Mouse (Mus musculus) ZHBTc4 (cell line): ENCODE measurements at regions not wholly inside any gene's neighbourhood (a gene's known extent, or its start where the extent isn't known, plus 50 kb on each side); places are given as distances from the start of the nearest gene placed in this dataset.

Experiments
- DNase-seq: peaks from one replicate; pipeline ENCODE4 v3.0.0-alpha.2; 2011; ENCODE audit warnings: low read depth, low spot score

GRCm38 (mm10) chr17:94424811-94425210 lies 325.0 kb downstream of the Mettl4 start:
- no peak for DNase-seq

- DNase-seq, result no peak
Measured at GRCm38 (mm10) chr17:94382993-94383392, 366.8 kb downstream of the Mettl4 start.

- no peak for DNase-seq
Measured at GRCm38 (mm10) chr17:94335688-94336087, 414.1 kb downstream of the Mettl4 start.

DNA sequence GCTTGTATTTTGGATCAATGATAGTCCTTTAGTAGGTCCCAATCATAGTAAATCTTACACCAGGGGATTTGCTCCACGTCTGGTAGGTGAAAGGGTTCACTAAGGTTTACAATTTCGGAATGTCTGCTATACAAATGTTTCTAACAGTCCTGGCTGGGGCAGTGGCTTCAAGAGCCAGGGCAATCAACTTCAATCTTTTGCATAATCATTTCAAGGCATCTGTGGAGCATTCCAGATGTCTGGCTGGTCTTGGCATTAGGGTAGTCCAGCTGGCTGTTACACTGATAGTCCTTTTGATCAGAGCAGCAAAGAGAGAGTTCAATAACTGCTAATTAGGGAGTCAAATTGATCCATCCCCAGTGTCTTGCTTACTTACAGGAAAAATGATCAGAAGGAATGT lies 423.6 kb downstream of the Mettl4 start:
- no peak for DNase-seq

GRCm38 (mm10) chr17:94291221-94291620 lies 458.6 kb downstream of the Mettl4 start:
- no peak for DNase-seq

DNA sequence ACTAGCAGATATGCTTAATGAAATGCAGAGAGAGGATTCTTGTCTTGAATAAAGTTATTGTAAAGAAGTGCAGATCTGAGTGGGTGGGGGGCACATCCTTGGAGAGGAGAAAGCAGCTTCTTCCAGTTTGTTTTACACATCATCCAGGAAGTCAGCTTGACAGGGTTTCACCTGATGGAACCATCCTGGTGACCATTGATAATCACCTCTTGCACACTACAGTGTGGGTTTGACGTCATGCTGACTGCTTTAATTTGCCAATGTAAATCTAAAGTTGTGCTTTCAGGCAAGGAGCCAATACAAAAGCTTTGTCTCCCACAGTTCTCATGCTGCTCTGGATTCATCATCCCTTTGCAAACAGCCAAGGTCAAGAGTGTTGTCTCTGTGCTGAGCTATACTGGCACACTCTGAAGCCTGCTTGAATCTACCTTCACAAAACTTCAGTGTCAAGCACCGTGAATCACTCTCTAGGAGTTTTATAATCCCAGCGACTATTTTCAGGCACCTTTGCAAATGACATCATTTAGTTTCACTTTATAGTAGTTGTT lies 462.1 kb downstream of the Mettl4 start:
- DNase-seq, result no peak

GRCm38 (mm10) chr17:94276851-94277250 lies 473.0 kb downstream of the Mettl4 start:
- no peak for DNase-seq

- DNase-seq, result peak; percentile 51
Measured at GRCm38 (mm10) chr17:94269756-94270155, 480.1 kb downstream of the Mettl4 start.

DNA sequence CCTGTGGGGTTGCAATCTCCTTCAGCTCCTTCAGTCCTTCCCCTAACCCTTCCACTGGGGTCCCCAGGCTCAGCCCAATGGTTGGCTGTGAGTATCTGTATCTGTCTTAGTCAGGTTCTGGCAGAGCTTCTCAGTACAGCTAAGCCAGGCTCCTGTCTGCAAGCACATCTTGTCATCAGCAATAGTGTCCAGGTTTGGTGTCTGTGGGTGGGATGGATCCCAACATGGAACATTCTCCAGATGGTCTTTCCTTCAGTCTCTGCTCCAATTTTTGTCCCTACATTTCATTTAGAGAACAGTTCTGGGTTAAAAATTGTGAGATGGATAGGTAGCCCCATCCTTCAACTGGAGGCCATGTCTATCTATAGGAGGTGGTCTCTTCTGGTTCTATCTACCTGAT lies 494.2 kb downstream of the Mettl4 start:
- DNase-seq, result no peak

- no peak for DNase-seq
Measured at GRCm38 (mm10) chr17:94254801-94255200, 495.0 kb downstream of the Mettl4 start.

- DNase-seq, result no peak
Measured at GRCm38 (mm10) chr17:94243821-94244220, 506.0 kb downstream of the Mettl4 start.

GRCm38 (mm10) chr17:94226136-94226535 lies 523.7 kb downstream of the Mettl4 start:
- no peak for DNase-seq
